Mouse (Mus musculus): ENCODE results near the gene Gm27021.

Gm27021 gene

GRCm38 (mm10) chr8:120568164-120568798, 99.6 kb downstream of the Gm27021 start:
- DNase-seq (ENCODE audit: extremely low read depth, low read depth, low spot score) = no peak

GRCm38 (mm10) chr8:120567731-120568130, 100.1 kb downstream of the Gm27021 start:
- no peak for DNase-seq (ENCODE audit: extremely low read depth, low read depth, low spot score)

GRCm38 (mm10) chr8:120566681-120567080, 101.2 kb downstream of the Gm27021 start:
- DNase-seq (ENCODE audit: extremely low read depth, low read depth, low spot score) = no peak

- DNase-seq (ENCODE audit: extremely low read depth, low read depth, low spot score) = no peak
These were observed 102.6 kb downstream of the Gm27021 start for GRCm38 (mm10) chr8:120565151-120565711.

GRCm38 (mm10) chr8:120563851-120564837, 103.7 kb downstream of the Gm27021 start:
- DNase-seq (ENCODE audit: extremely low read depth, low read depth, low spot score) = peak; percentile 21

- DNase-seq (ENCODE audit: extremely low read depth, low read depth, low spot score) = no peak
These were observed 104.5 kb downstream of the Gm27021 start for GRCm38 (mm10) chr8:120563348-120563724.

GRCm38 (mm10) chr8:120562680-120563347, 105.1 kb downstream of the Gm27021 start:
- no peak for DNase-seq (ENCODE audit: extremely low read depth, low read depth, low spot score)

- no peak for DNase-seq (ENCODE audit: extremely low read depth, low read depth, low spot score)
These were observed 106.1 kb downstream of the Gm27021 start for GRCm38 (mm10) chr8:120561539-120562435.

GRCm38 (mm10) chr8:120560535-120560934, 107.3 kb downstream of the Gm27021 start:
- no peak for DNase-seq (ENCODE audit: extremely low read depth, low read depth, low spot score)

GRCm38 (mm10) chr8:120559654-120560053, 108.2 kb downstream of the Gm27021 start:
- no peak for DNase-seq (ENCODE audit: extremely low read depth, low read depth, low spot score)

Data from fat pad, adult 2 months (tissue).